8 mouse cellular contexts compared by ENCODE assay signal in the genomic region with DNA sequence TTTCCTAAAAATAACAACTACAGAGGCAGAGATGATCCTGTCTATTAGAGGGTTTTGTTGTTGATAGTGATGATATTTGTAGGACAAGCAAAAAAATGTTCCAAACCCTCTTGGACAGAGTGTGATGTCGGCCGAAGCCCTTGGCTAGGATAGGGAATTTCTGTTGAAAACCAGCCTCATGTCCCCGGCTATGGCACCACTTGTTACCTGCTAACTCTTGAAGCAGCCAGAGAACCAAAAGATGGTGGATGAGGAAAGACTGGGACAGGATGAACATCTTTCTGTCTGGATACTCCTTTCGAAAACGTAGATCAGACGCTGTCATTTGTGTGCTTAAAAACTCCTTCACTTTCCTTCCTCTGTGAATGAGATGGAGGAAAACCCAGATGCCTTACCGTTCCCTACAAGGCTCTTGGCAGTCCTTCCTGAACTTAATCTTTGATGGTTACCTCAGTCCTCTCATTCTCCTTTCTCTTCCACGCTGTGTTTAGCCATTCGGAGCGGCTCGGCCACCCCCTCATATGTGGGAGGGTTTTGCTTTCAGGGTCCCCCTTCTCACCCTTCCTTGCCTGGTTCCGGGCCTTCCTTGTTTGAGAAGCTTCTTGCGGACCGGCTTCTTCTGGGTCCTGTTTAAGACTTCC. TPM values are rescaled to one million over a fixed set of nuclear protein-coding genes. Genes with fewer than 3 reads are reported as not detected.
DNase-seq lines count a peak whose midpoint lies in the region; ATAC-seq and TF ChIP-seq lines count a peak whose summit lies in the region.

No protein-coding gene starts in this region.

- H3K4me1 ChIP-seq in heart, embryonic 11.5 days (ENCODE audit: control insufficient read depth, insufficient read depth, low read length): peaks cover 26% of the 10 kb centered on the region
- H3K4me1 ChIP-seq in G1E (ENCODE audit: insufficient read depth, low read depth, low read length): peaks cover 55% of the 10 kb centered on the region
- peaks cover 28% of the 10 kb centered on the region for H3K4me1 ChIP-seq in heart, postnatal 0 days (ENCODE audit: control insufficient read depth, insufficient read depth)

- peak overlapping the region; percentile 90 for H3K4me2 ChIP-seq in heart, embryonic 11.5 days
- H3K4me2 ChIP-seq in heart, postnatal 0 days (ENCODE audit: low read depth, low read length): peak overlapping the region; percentile 88

- no peak for TF ChIP-seq EP300 in heart, postnatal 0 days (IDR thresholded peaks at IDR 0.05; ENCODE audit: low read depth)

- no peaks in the 10 kb centered on the region for H3K36me3 ChIP-seq in heart, embryonic 11.5 days (ENCODE audit: control insufficient read depth, insufficient read depth, low read length)
- peaks cover 13% of the 10 kb centered on the region for H3K36me3 ChIP-seq in G1E (replicated peaks)
- no peaks in the 10 kb centered on the region for H3K36me3 ChIP-seq in heart, postnatal 0 days (replicated peaks; ENCODE audit: control insufficient read depth, insufficient read depth, low read length)
- no peaks in the 10 kb centered on the region for H3K36me3 ChIP-seq in macrophage (ENCODE audit: inconsistent target)

- H3K4me3 ChIP-seq in heart, embryonic 11.5 days (ENCODE audit: low read depth, low read length): peak overlapping the region; percentile 89
- H3K4me3 ChIP-seq in G1E (ENCODE audit: low read depth, low read length) (peak overlapping the region; percentile 91), macrophage (ENCODE audit: inconsistent target) (peak overlapping the region; percentile 85)
- H3K4me3 ChIP-seq in heart, postnatal 0 days (ENCODE audit: low read depth, low read length): peak overlapping the region; percentile 91

- intact Hi-C loops in heart, postnatal 25 days (cut with DNase I): loop anchor here (2.0 to 5.0 kb wide), 2 partner anchors 26 to 46 kb away; partner anchors contain the start of genes Pced1a and Vps16

- H3K9ac ChIP-seq in heart, embryonic 11.5 days (ENCODE audit: low read depth, low read length): peak overlapping the region; percentile 89
- peak overlapping the region; percentile 68 for H3K9ac ChIP-seq in heart, postnatal 0 days (replicated peaks; ENCODE audit: low read depth, low read length)

- TF ChIP-seq CTCF in G1E (IDR thresholded peaks at IDR 0.05; ENCODE audit: low read depth, low read length): no peak
- TF ChIP-seq CTCF in heart, postnatal 0 days (IDR thresholded peaks at IDR 0.05; ENCODE audit: low read depth): no peak

- H3K9me3 ChIP-seq in heart, embryonic 11.5 days (replicated peaks; ENCODE audit: control insufficient read depth, low read length): no peaks in the 10 kb centered on the region
- no peaks in the 10 kb centered on the region for H3K9me3 ChIP-seq in G1E (replicated peaks)
- H3K9me3 ChIP-seq in heart, postnatal 0 days (replicated peaks; ENCODE audit: control insufficient read depth, low read length): no peaks in the 10 kb centered on the region

- H3K79me2 ChIP-seq in macrophage (ENCODE audit: inconsistent target): peaks cover 58% of the 10 kb centered on the region

- no peak for ATAC-seq in heart, embryonic 11.5 days (replicated peaks; ENCODE audit: insufficient number of reproducible peaks, low FRiP score, low TSS enrichment)
- no peak for ATAC-seq in G1E (ENCODE audit: extremely low read depth, insufficient number of reproducible peaks, low FRiP score, poor library complexity, severe bottlenecking)
- no peak for ATAC-seq in heart, postnatal 0 days (ENCODE audit: insufficient read depth, low read depth)

- no peak for DNase-seq in heart, postnatal 25 days (ENCODE audit: low spot score)
- no peak for DNase-seq in G1E (ENCODE audit: low spot score)
- DNase-seq in heart, postnatal 0 days (ENCODE audit: low spot score): no peak
- no peak for DNase-seq in urinary bladder, postnatal 4 days (ENCODE audit: low spot score in 2 of 2)
- DNase-seq in gastrocnemius, postnatal 25 days: no peak
- DNase-seq in kidney, postnatal 36 days: no peak

- no peaks in the 10 kb centered on the region for H3K27me3 ChIP-seq in heart, embryonic 11.5 days (ENCODE audit: control insufficient read depth, insufficient read depth, low read length)
- no peaks in the 10 kb centered on the region for H3K27me3 ChIP-seq in G1E (ENCODE audit: insufficient read depth, low read length)
- H3K27me3 ChIP-seq in heart, postnatal 0 days (ENCODE audit: control insufficient read depth, insufficient read depth, low read length): 0 out of 2 replicates have a peak, but pooled peaks cover 4% of the 10 kb centered on the region

- 62% methylated on average over 14 of the region's 14 CpGs for WGBS in heart, embryonic 11.5 days (ENCODE audit: insufficient replicate concordance)
- 46% methylated on average over 14 of the region's 14 CpGs for WGBS in heart, postnatal 0 days
- WGBS in macrophage (ENCODE audit: missing documents): 47% methylated on average over 11 of the region's 14 CpGs

- H3K27ac ChIP-seq in heart, embryonic 11.5 days (ENCODE audit: low read depth, low read length): no peak overlapping the region
- no peak overlapping the region for H3K27ac ChIP-seq in heart, postnatal 0 days (ENCODE audit: low read depth)
- peak overlapping the region; percentile 81 for H3K27ac ChIP-seq in macrophage

RNA-seq across cellular contexts. Expression of gene Ptpra, which starts 1.1 kb away (rescaled TPM):
- 72.9 and 79.7 TPM in 2 replicates for polyA plus RNA-seq in heart, embryonic 11.5 days (2014; fragmentation: Nextera tagmentation; extraction: Ambion mirVana)
- 10 to 100 TPM; 47.4 to 51.4 TPM for total RNA-seq in heart, postnatal 25 days (2021)
- total RNA-seq in G1E (2014; fragmentation: Nextera tagmentation) (60.6 and 97.7 TPM in 2 replicates), G1E (2017) (119 and 127 TPM in 2 replicates)
- polyA plus RNA-seq in G1E (2012) (11.4 and 22.6 TPM in 2 replicates), macrophage (2018) (146 to 403 TPM (median 209 TPM) in 3 replicates)
- 21.7 and 39.5 TPM in 2 replicates for total RNA-seq in heart, postnatal 0 days (2014; rRNA removed; ENCODE audit: low replicate concordance)
- polyA plus RNA-seq in heart, postnatal 0 days (2015; fragmentation: Nextera tagmentation; extraction: Ambion mirVana): 44.2 and 44.5 TPM in 2 replicates
- total RNA-seq in macrophage (2018; cell fraction: chromatin; rRNA removed): 100 to 1,000 TPM; 111 to 422 (median 259) TPM
- 100 to 1,000 TPM; 105 to 193 (median 134) TPM for total RNA-seq in macrophage (2018; cell fraction: cytosol; rRNA removed)
- 100 to 1,000 TPM; 110 to 340 (median 159) TPM for total RNA-seq in macrophage (2018; cell fraction: nucleus; rRNA removed)
- 10 to 100 TPM; 17.3 to 21.4 TPM for total RNA-seq in gastrocnemius, postnatal 25 days (2021)

RNA-seq across cellular contexts. Expression of gene Pced1a, which starts 26.7 kb away (rescaled TPM):
- polyA plus RNA-seq in heart, embryonic 11.5 days (2014; fragmentation: Nextera tagmentation; extraction: Ambion mirVana): 7.4 and 7.9 TPM in 2 replicates
- total RNA-seq in heart, postnatal 25 days (2021): 1 to 10 TPM; 5.2 to 5.4 TPM
- total RNA-seq in G1E (2014; fragmentation: Nextera tagmentation): 16.9 and 17.6 TPM in 2 replicates
- 13.9 and 20.0 TPM in 2 replicates for total RNA-seq in G1E (2017)
- polyA plus RNA-seq in G1E (2012): 17.4 and 19.7 TPM in 2 replicates
- total RNA-seq in heart, postnatal 0 days (2014; rRNA removed; ENCODE audit: low replicate concordance): 6.4 and 11.5 TPM in 2 replicates
- polyA plus RNA-seq in heart, postnatal 0 days (2015; fragmentation: Nextera tagmentation; extraction: Ambion mirVana): 2.7 and 3.4 TPM in 2 replicates
- 10 to 100 TPM; 37.9 to 74.4 (median 55.7) TPM for total RNA-seq in macrophage (2018; cell fraction: chromatin; rRNA removed)
- total RNA-seq in macrophage (2018; cell fraction: cytosol; rRNA removed): 10 to 100 TPM in 10 of 26 experiments, 1 to 10 TPM in 16; 7.1 to 12.7 (median 9.2) TPM
- 10 to 100 TPM; 24.9 to 66.1 (median 40.2) TPM for total RNA-seq in macrophage (2018; cell fraction: nucleus; rRNA removed)
- 9.0 to 12.8 TPM (median 11.4 TPM) in 3 replicates for polyA plus RNA-seq in macrophage (2018)
- total RNA-seq in gastrocnemius, postnatal 25 days (2021): 1 to 10 TPM; 3.8 to 4.5 TPM

RNA-seq across cellular contexts. Expression of gene Vps16, which starts 27.1 kb away (rescaled TPM):
- 45.1 and 52.0 TPM in 2 replicates for polyA plus RNA-seq in heart, embryonic 11.5 days (2014; fragmentation: Nextera tagmentation; extraction: Ambion mirVana)
- 10 to 100 TPM; 21.9 to 26.6 TPM for total RNA-seq in heart, postnatal 25 days (2021)
- total RNA-seq in G1E (2014; fragmentation: Nextera tagmentation) (55.2 and 58.9 TPM in 2 replicates), G1E (2017) (180 and 190 TPM in 2 replicates)
- polyA plus RNA-seq in G1E (2012) (12.6 and 20.2 TPM in 2 replicates), macrophage (2018) (40.1 to 54.6 TPM (median 47.9 TPM) in 3 replicates)
- total RNA-seq in heart, postnatal 0 days (2014; rRNA removed; ENCODE audit: low replicate concordance): 37.9 and 46.0 TPM in 2 replicates
- 29.4 and 30.2 TPM in 2 replicates for polyA plus RNA-seq in heart, postnatal 0 days (2015; fragmentation: Nextera tagmentation; extraction: Ambion mirVana)
- total RNA-seq in macrophage (2018; cell fraction: chromatin; rRNA removed): 100 to 1,000 TPM; 161 to 355 (median 246) TPM
- 10 to 100 TPM; 27.7 to 53.0 (median 41.8) TPM for total RNA-seq in macrophage (2018; cell fraction: cytosol; rRNA removed)
- 100 to 1,000 TPM in 23 of 26 experiments, 10 to 100 TPM in 3; 78.5 to 221 (median 151) TPM for total RNA-seq in macrophage (2018; cell fraction: nucleus; rRNA removed)
- 10 to 100 TPM; 16.2 to 16.8 TPM for total RNA-seq in gastrocnemius, postnatal 25 days (2021)

RNA-seq across cellular contexts. Expression of gene Tmem239, which starts 44.9 kb away (rescaled TPM):
- polyA plus RNA-seq in heart, embryonic 11.5 days (2014; fragmentation: Nextera tagmentation; extraction: Ambion mirVana): not detected in 2 replicates
- total RNA-seq in heart, postnatal 25 days (2021): not detected
- not detected in 2 replicates for total RNA-seq in G1E (2014; fragmentation: Nextera tagmentation)
- total RNA-seq in G1E (2017): not detected in 2 replicates
- polyA plus RNA-seq in G1E (2012): not detected in 2 replicates
- total RNA-seq in heart, postnatal 0 days (2014; rRNA removed; ENCODE audit: low replicate concordance): not detected in 2 replicates
- polyA plus RNA-seq in heart, postnatal 0 days (2015; fragmentation: Nextera tagmentation; extraction: Ambion mirVana): not detected in 2 replicates
- total RNA-seq in macrophage (2018; cell fraction: chromatin; rRNA removed): not detected
- total RNA-seq in macrophage (2018; cell fraction: cytosol; rRNA removed): not detected
- total RNA-seq in macrophage (2018; cell fraction: nucleus; rRNA removed): not detected
- not detected in 3 replicates for polyA plus RNA-seq in macrophage (2018)
- total RNA-seq in gastrocnemius, postnatal 25 days (2021): not detected

RNA-seq across cellular contexts. Expression of gene 1700020A23Rik, which starts 46.1 kb away (rescaled TPM):
- polyA plus RNA-seq in heart, embryonic 11.5 days (2014; fragmentation: Nextera tagmentation; extraction: Ambion mirVana): not detected in 2 replicates
- total RNA-seq in heart, postnatal 25 days (2021): not detected
- total RNA-seq in G1E (2014; fragmentation: Nextera tagmentation) (not detected in 2 replicates), G1E (2017) (not detected in 2 replicates)
- polyA plus RNA-seq in G1E (2012) (not detected in 2 replicates), macrophage (2018) (not detected in 3 replicates)
- total RNA-seq in heart, postnatal 0 days (2014; rRNA removed; ENCODE audit: low replicate concordance): not detected in 2 replicates
- polyA plus RNA-seq in heart, postnatal 0 days (2015; fragmentation: Nextera tagmentation; extraction: Ambion mirVana): not detected in 2 replicates
- not detected for total RNA-seq in macrophage (2018; cell fraction: chromatin; rRNA removed)
- total RNA-seq in macrophage (2018; cell fraction: cytosol; rRNA removed): not detected
- total RNA-seq in macrophage (2018; cell fraction: nucleus; rRNA removed): not detected
- total RNA-seq in gastrocnemius, postnatal 25 days (2021): not detected
